Mouse (Mus musculus) cerebellum, adult 9-10 months (tissue): ENCODE results near the gene Syce1l.

Source experiments
- DNase-seq: peaks from one replicate; pipeline ENCODE4 v3.0.0; 2022

The Syce1l gene

GRCm38 (mm10) chr8:113674611-113675010 is 31.6 kb downstream of the Syce1l start:
- no peak for DNase-seq

GRCm38 (mm10) chr8:113675281-113675680 is 32.3 kb downstream of the Syce1l start:
- no peak for DNase-seq

GRCm38 (mm10) chr8:113676811-113677210 is 33.8 kb downstream of the Syce1l start:
- DNase-seq, result no peak

GRCm38 (mm10) chr8:113679361-113679760 is 36.3 kb downstream of the Syce1l start:
- DNase-seq, result no peak

GRCm38 (mm10) chr8:113687889-113688542 is 45.0 kb downstream of the Syce1l start:
- DNase-seq, result peak; percentile 16

- DNase-seq, result no peak
These were observed 45.5 kb downstream of the Syce1l start for GRCm38 (mm10) chr8:113688543-113688915.

- DNase-seq, result peak; percentile 24
These were observed 48.8 kb downstream of the Syce1l start for GRCm38 (mm10) chr8:113691622-113692343.

- no peak for DNase-seq
These were observed 62.0 kb downstream of the Syce1l start for GRCm38 (mm10) chr8:113704968-113705367.
